Mouse (Mus musculus): ENCODE measurements around the gene Cdkn2b. TPM values are rescaled to one million over a fixed set of nuclear protein-coding genes. Genes with fewer than 3 reads are reported as not detected.

Cdkn2b gene
- polyA plus RNA-seq, 1 experiment from 2014 or later: 0.76 TPM

DNA sequence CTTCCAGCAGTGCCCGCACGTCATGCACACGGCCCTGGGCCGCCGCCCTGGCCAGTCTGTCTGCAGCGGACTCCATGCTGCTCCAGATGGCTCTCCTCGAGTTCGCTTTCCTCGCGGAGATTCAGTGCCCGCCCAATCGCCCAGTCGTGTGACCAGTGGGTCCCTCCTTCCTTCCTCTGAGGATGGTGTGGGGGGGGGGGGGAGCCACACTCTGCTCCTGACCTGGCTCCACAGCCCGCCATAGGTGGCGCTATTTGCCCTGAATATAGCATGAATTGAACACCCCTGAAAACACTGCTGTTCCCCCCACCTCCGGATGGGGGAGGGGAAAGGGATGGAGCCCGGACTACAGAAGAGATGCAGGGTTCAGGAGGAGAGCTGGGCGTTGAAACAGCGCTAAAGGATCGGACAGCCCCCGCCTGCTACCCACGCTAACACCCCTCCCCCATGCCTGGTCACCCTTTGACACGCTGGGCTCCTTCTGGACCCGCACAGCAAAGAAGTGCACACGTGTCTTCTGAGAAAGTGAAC is 28.7 kb downstream of the Cdkn2b start:
- Histone ChIP-seq H3K4me3 (ENCODE audit: low read depth, low read length) (no peak overlapping the region), H3K4me1 (ENCODE audit: control insufficient read depth, insufficient read depth, low read length) (no peaks in the 10 kb centered on the region), H3K4me2 (ENCODE audit: low read depth) (no peak overlapping the region; the same call in 1 of the 2 replicates), H3K27me3 (ENCODE audit: control insufficient read depth, insufficient read depth, low read length) (peaks cover 84% of the 10 kb centered on the region), H3K9ac (ENCODE audit: low read length) (no peak overlapping the region), H3K27ac (ENCODE audit: low read depth, low read length) (no peak overlapping the region), H3K9me3 (ENCODE audit: control insufficient read depth, low read length) (no peaks in the 10 kb centered on the region), H3K36me3 (ENCODE audit: control insufficient read depth, insufficient read depth, low read length) (no peaks in the 10 kb centered on the region)
- ATAC-seq (ENCODE audit: insufficient read depth, low FRiP score, low TSS enrichment) (peak; percentile 85), DNase-seq (ENCODE audit: low spot score) (peak; percentile 67)
- WGBS: under 1% methylated on average over 25 of the region's 25 CpGs

DNA sequence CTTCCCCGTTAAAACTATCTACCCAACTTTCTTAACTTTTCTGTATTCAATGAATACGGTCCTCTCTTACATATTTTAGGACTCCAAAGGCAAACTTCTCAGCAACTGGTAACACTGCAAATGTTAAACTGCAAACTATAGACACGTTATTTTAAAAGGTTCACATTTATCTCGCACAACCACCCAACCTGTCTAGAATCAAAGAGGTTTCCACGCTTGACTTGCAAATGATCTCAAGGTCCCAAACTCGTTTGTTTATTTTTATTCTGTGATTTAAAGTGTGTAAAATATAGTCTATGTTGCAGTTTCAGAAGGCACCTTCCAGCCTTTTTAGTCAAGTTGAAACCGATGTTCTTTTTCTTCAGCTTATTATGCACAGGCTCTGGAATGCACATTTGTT is 29.6 kb downstream of the Cdkn2b start:
- Histone ChIP-seq H3K9ac (ENCODE audit: low read length) (no peak overlapping the region), H3K4me3 (ENCODE audit: low read depth, low read length) (no peak overlapping the region), H3K36me3 (ENCODE audit: control insufficient read depth, insufficient read depth, low read length) (no peaks in the 10 kb centered on the region), H3K27ac (ENCODE audit: low read depth, low read length) (no peak overlapping the region), H3K4me1 (ENCODE audit: control insufficient read depth, insufficient read depth, low read length) (no peaks in the 10 kb centered on the region), H3K27me3 (ENCODE audit: control insufficient read depth, insufficient read depth, low read length) (peaks cover 89% of the 10 kb centered on the region), H3K4me2 (ENCODE audit: low read depth) (no peak overlapping the region), H3K9me3 (ENCODE audit: control insufficient read depth, low read length) (no peaks in the 10 kb centered on the region)
- WGBS: 2% methylated on average over 7 of the region's 7 CpGs
- no peak for ATAC-seq (ENCODE audit: insufficient read depth, low FRiP score, low TSS enrichment)
- DNase-seq (ENCODE audit: low spot score): no peak

DNA sequence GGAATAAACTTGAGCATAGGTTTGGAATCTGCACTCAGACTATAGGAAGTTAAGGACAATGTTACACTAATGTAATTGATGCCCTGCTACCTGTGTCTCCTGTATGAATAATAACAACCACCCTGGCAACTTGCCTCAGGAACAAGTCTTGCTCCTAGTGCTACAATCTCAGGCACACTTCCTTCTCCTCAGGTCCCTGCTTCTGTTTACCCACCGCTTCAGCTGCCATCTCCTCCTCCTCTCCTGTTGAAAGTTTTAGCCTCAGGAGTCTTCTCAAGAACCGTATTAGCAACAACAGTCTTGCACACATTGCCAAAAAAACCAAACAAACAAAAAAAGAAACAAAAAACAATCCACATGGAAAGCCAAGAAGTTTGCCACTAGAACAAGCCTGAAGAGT is 31.2 kb downstream of the Cdkn2b start:
- DNase-seq (ENCODE audit: low spot score) (peak; percentile 10), ATAC-seq (ENCODE audit: insufficient read depth, low FRiP score, low TSS enrichment) (no peak)
- H3K4me2 ChIP-seq (ENCODE audit: low read depth): no peak overlapping the region
- H3K27me3 ChIP-seq (ENCODE audit: control insufficient read depth, insufficient read depth, low read length): peaks cover 96% of the 10 kb centered on the region
- no peak overlapping the region for H3K4me3 ChIP-seq (ENCODE audit: low read depth, low read length)
- no peaks in the 10 kb centered on the region for H3K36me3 ChIP-seq (ENCODE audit: control insufficient read depth, insufficient read depth, low read length)
- no peak overlapping the region for H3K27ac ChIP-seq (ENCODE audit: low read depth, low read length)
- no peak overlapping the region for H3K9ac ChIP-seq (ENCODE audit: low read length)
- H3K4me1 ChIP-seq (ENCODE audit: control insufficient read depth, insufficient read depth, low read length): no peaks in the 10 kb centered on the region
- H3K9me3 ChIP-seq (ENCODE audit: control insufficient read depth, low read length): no peaks in the 10 kb centered on the region
- WGBS: 0% methylated on average over 2 of the region's 2 CpGs

DNA sequence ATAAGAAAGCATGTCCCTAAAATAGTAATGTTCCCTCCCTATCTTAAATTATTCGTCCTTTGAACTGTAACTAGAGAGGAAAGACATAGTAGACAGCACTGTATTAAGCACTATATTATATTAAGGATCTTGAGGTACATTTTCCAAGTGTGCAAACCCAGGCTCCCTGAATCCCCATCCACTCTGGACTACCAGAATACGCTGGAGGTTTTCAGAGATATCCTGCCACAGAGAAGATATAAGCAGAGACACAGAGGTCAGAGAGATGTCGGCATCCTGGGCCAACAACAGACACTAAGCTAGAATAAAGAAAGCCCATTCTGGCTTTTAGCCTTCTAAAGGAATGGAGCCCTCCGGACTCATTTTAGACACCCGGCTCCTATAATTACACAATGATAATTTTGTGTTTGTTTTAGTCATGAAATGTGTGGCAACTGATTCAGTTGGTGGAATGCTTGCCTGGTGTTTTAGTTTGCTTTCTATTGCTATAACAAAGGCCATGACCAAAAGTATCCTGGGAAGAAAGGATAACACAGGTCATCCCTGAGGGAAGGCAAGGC is 33.4 kb downstream of the Cdkn2b start:
- DNase-seq (ENCODE audit: low spot score) (peak; percentile 24), ATAC-seq (ENCODE audit: insufficient read depth, low FRiP score, low TSS enrichment) (no peak)
- 4% methylated on average over 5 of the region's 5 CpGs for whole genome bisulfite sequencing
- Histone ChIP-seq H3K9me3 (ENCODE audit: control insufficient read depth, low read length) (no peaks in the 10 kb centered on the region), H3K27ac (ENCODE audit: low read depth, low read length) (no peak overlapping the region), H3K4me1 (ENCODE audit: control insufficient read depth, insufficient read depth, low read length) (no peaks in the 10 kb centered on the region), H3K36me3 (ENCODE audit: control insufficient read depth, insufficient read depth, low read length) (no peaks in the 10 kb centered on the region), H3K27me3 (ENCODE audit: control insufficient read depth, insufficient read depth, low read length) (peaks cover 97% of the 10 kb centered on the region), H3K4me2 (ENCODE audit: low read depth) (no peak overlapping the region), H3K4me3 (ENCODE audit: low read depth, low read length) (no peak overlapping the region), H3K9ac (ENCODE audit: low read length) (no peak overlapping the region)

DNA sequence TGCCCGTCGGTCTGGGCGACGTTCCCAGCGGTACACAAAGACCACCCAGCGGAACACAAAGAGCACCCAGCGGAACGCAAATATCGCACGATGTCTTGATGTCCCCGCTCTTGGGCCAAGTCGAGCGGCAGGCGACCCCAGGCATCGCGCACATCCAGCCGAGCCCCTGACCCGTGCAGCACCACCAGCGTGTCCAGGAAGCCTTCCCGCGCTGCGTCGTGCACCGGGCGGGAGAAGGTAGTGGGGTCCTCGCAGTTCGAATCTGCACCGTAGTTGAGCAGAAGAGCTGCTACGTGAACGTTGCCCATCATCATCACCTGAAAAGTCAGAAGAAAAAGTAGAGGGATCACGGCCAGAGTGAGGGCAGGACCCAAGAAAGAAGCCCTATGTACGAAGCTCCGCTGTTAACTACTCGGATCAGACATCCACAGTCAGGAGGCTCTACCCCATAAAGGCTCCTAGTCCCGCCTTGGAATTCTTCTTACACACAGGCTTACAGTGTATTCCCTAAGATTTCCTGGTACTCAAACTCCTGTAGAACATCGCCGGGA is 34.1 kb downstream of the Cdkn2b start:
- Histone ChIP-seq H3K27me3 (ENCODE audit: control insufficient read depth, insufficient read depth, low read length) (peaks cover 97% of the 10 kb centered on the region), H3K9ac (ENCODE audit: low read length) (no peak overlapping the region), H3K4me3 (ENCODE audit: low read depth, low read length) (no peak overlapping the region), H3K4me2 (ENCODE audit: low read depth) (no peak overlapping the region), H3K4me1 (ENCODE audit: control insufficient read depth, insufficient read depth, low read length) (no peaks in the 10 kb centered on the region), H3K27ac (ENCODE audit: low read depth, low read length) (no peak overlapping the region), H3K9me3 (ENCODE audit: control insufficient read depth, low read length) (no peaks in the 10 kb centered on the region), H3K36me3 (ENCODE audit: control insufficient read depth, insufficient read depth, low read length) (no peaks in the 10 kb centered on the region)
- WGBS: under 1% methylated on average over 37 of the region's 37 CpGs
- ATAC-seq (ENCODE audit: insufficient read depth, low FRiP score, low TSS enrichment) (no peak), DNase-seq (ENCODE audit: low spot score) (peak; percentile 35)

DNA sequence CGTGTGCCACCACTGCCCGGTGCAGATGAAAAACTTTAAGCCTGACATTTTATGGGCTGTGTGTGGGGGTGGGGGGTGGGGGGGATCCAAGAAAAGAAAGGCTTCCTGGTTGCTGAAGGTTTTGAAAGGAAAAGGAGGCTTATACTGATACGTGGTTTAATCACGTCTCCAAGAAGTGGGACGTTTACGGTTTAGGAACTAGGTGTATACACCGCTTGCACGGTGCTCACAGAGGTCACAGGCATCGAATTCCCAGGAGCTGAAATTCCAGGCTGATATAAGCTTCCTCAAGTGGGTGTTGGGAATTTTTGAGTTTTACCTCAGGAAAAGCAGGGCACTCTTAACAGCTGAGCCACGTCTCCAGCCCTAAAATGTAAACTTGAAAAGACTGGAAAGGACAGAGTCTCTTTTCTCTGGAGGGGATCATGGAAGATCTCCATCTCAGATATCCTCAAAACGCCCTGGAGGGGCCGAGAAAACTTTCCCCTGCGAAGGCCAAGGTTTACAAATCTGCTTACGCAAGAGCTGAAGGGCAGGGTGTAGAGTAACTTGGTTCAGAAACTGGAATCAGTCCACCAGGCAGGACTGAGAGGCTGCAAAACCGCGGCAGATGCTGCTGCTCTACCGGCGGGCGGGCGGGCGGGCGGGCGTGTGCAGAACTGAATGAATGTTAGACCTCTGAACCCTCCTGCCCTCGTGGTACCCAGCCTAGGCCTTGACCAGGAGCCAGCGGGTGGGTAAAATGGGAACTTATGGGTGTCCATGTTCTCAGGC is 34.8 kb downstream of the Cdkn2b start:
- no peaks in the 10 kb centered on the region for H3K36me3 ChIP-seq (ENCODE audit: control insufficient read depth, insufficient read depth, low read length)
- H3K9ac ChIP-seq (ENCODE audit: low read length): no peak overlapping the region
- H3K27me3 ChIP-seq (ENCODE audit: control insufficient read depth, insufficient read depth, low read length): peaks cover 96% of the 10 kb centered on the region
- no peak overlapping the region for H3K27ac ChIP-seq (ENCODE audit: low read depth, low read length)
- ATAC-seq (ENCODE audit: insufficient read depth, low FRiP score, low TSS enrichment) (no peak), DNase-seq (ENCODE audit: low spot score) (peak; percentile 20)
- H3K9me3 ChIP-seq (ENCODE audit: control insufficient read depth, low read length): no peaks in the 10 kb centered on the region
- H3K4me2 ChIP-seq (ENCODE audit: low read depth): no peak overlapping the region
- no peak overlapping the region for H3K4me3 ChIP-seq (ENCODE audit: low read depth, low read length)
- WGBS: 2% methylated on average over 25 of the region's 25 CpGs
- no peaks in the 10 kb centered on the region for H3K4me1 ChIP-seq (ENCODE audit: control insufficient read depth, insufficient read depth, low read length)

DNA sequence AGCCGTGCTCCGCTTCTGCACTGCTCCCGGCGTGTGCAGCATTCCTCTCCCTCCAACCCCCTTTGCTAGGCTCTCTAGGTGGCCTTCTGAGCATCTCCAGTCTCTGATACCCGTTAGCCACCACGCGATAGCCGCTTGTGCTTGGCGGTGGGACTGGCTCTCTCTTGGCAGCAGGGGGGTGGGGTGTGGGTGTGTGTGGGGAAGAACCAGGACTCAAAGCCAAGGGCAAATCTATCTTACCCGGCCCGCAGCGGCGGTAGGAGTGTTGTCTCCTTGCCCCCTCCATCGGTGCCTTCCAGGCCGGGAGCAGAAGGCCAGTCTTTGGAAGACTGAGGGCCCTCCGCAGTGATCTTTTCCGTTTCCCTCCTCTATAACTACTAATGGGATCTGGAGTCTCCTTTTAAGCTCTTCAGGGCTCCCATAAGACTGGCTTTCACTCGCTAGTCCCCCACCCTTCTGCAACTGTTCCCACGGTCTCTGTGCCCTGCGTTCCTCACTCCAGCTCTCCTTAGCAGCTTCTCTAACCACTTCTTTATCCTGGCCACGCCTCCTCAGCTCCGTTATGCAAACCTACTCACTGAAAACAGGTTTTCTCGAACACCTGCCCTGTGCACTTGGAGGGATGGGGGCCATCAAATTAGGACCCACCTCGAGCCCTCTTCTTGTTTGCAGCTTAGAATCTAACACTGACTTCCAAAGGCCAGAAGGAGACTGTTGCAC is 35.9 kb downstream of the Cdkn2b start:
- Histone ChIP-seq H3K4me3 (ENCODE audit: low read depth, low read length) (no peak overlapping the region), H3K9ac (ENCODE audit: low read length) (no peak overlapping the region), H3K27me3 (ENCODE audit: control insufficient read depth, insufficient read depth, low read length) (peaks cover 96% of the 10 kb centered on the region), H3K9me3 (ENCODE audit: control insufficient read depth, low read length) (no peaks in the 10 kb centered on the region), H3K4me1 (ENCODE audit: control insufficient read depth, insufficient read depth, low read length) (no peaks in the 10 kb centered on the region), H3K4me2 (ENCODE audit: low read depth) (no peak overlapping the region), H3K36me3 (ENCODE audit: control insufficient read depth, insufficient read depth, low read length) (no peaks in the 10 kb centered on the region), H3K27ac (ENCODE audit: low read depth, low read length) (no peak overlapping the region)
- WGBS: 1% methylated on average over 24 of the region's 24 CpGs
- ATAC-seq (ENCODE audit: insufficient read depth, low FRiP score, low TSS enrichment) (no peak), DNase-seq (ENCODE audit: low spot score) (peak; percentile 44)

DNA sequence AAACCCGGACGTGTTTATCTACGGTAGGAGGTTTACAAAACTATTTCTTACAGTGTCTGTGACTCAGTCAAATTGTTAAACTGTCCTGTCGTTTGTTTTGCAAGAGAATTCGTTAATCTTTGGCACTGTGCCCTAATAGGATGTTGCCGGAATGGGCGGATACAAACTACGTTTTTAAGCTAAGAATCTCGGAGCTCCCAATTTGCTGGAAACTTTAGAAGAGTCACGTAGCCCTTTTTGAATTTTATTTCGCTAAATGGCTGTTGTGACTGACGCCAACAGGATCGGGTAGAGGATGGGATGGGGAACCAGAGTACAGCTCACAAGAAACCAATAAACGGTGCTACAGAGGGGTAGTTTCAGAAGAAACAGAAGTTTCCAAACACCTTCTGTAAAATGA is 36.8 kb downstream of the Cdkn2b start:
- Histone ChIP-seq H3K9ac (ENCODE audit: low read length) (no peak overlapping the region), H3K4me2 (ENCODE audit: low read depth) (no peak overlapping the region), H3K27ac (ENCODE audit: low read depth, low read length) (no peak overlapping the region), H3K9me3 (ENCODE audit: control insufficient read depth, low read length) (no peaks in the 10 kb centered on the region), H3K27me3 (ENCODE audit: control insufficient read depth, insufficient read depth, low read length) (peaks cover 87% of the 10 kb centered on the region), H3K36me3 (ENCODE audit: control insufficient read depth, insufficient read depth, low read length) (no peaks in the 10 kb centered on the region), H3K4me3 (ENCODE audit: low read depth, low read length) (no peak overlapping the region), H3K4me1 (ENCODE audit: control insufficient read depth, insufficient read depth, low read length) (no peaks in the 10 kb centered on the region)
- ATAC-seq (ENCODE audit: insufficient read depth, low FRiP score, low TSS enrichment) (no peak), DNase-seq (ENCODE audit: low spot score) (peak; percentile 44)
- 1% methylated on average over 14 of the region's 14 CpGs for WGBS
